Mouse (Mus musculus): ENCODE measurements at regions not wholly inside any gene's neighbourhood (a gene's known extent, or its start where the extent isn't known, plus 50 kb on each side); places are given as distances from the start of the nearest gene placed in this dataset.

DNA sequence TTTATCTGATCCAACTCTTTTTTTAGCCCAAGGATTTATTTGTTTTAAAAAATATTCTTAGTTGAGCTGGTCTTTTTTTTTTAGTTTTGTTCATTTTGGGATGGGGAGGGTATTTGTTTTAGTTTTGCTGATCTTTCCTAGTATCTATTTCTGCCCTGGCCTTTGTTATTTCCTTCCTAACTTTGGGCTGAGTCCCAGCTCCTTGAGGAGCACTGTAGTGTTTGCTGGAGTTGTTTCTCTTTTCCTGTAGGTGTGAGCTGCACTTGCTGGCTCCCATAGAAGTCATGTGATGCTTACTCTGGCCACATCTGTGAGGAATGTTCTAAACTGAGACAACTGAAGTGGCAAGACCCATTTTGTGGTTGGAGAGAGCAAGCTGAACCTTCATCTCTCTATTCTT lies 508.5 kb upstream of the Nrp1 start:
- TF ChIP-seq CTCF (IDR thresholded peaks at IDR 0.05; ENCODE audit: borderline replicate concordance, insufficient read depth, low read depth, low read length): no peak
- TF ChIP-seq POLR2A (IDR thresholded peaks at IDR 0.05; ENCODE audit: borderline replicate concordance, insufficient read depth, low read length): no peak
